Mouse (Mus musculus): ENCODE measurements around the gene Snx30.

- TF ChIP-seq POLR2A (IDR thresholded peaks at IDR 0.05; ENCODE audit: borderline replicate concordance, extremely low read depth, insufficient read depth, insufficient read length, poor library complexity, severe bottlenecking) = no peak
- TF ChIP-seq CTCF (IDR thresholded peaks at IDR 0.05; ENCODE audit: borderline replicate concordance, extremely low read depth, insufficient read depth, insufficient read length) = no peak
These were observed 45.4 kb downstream of the Snx30 start for GRCm38 (mm10) chr4:59850886-59851623.
